Mouse (Mus musculus): ENCODE data around the gene Edaradd. TPM values are rescaled to one million over a fixed set of nuclear protein-coding genes. Genes with fewer than 3 reads are reported as not detected.

Gene Edaradd
- total and polyA plus RNA-seq, 2 experiments from 2014 or later = 1.2 to 1.5 TPM

- 0 out of 2 replicates have a peak, but pooled peaks have one; percentile 53 for ATAC-seq
- Histone ChIP-seq H3K27ac (peak overlapping the region; percentile 12; the same call in 1 of the 2 replicates), H3K9me3 (ENCODE audit: low read length) (no peaks in the 10 kb centered on the region), H3K4me2 (ENCODE audit: low read depth, low read length) (no peak overlapping the region), H3K9ac (replicated peaks; ENCODE audit: low read length) (no peak overlapping the region), H3K27me3 (ENCODE audit: insufficient read depth, low read length) (no peaks in the 10 kb centered on the region), H3K4me1 (ENCODE audit: insufficient read depth, low read length) (0 out of 2 replicates have a peak, but pooled peaks cover 3% of the 10 kb centered on the region), H3K4me3 (ENCODE audit: low read length) (no peak overlapping the region), H3K36me3 (ENCODE audit: insufficient read depth, low read length) (no peaks in the 10 kb centered on the region)
- DNase-seq (ENCODE audit: low spot score) = no peak
- 40% methylated on average over 4 of the region's 4 CpGs for WGBS
- TF ChIP-seq CTCF (IDR thresholded peaks at IDR 0.05; ENCODE audit: low read depth) = no peak
Observed at GRCm38 (mm10) chr13:12502665-12503237, 17.5 kb downstream of the Edaradd start.

GRCm38 (mm10) chr13:12499107-12499506 lies 21.1 kb downstream of the Edaradd start:
- no peaks in the 10 kb centered on the region for H3K27me3 ChIP-seq (ENCODE audit: insufficient read depth, low read length)
- no peak overlapping the region for H3K4me2 ChIP-seq (ENCODE audit: low read depth, low read length)
- WGBS = 85% methylated on average over 7 of the region's 7 CpGs
- no peak for TF ChIP-seq CTCF (IDR thresholded peaks at IDR 0.05; ENCODE audit: low read depth)
- no peak overlapping the region for H3K9ac ChIP-seq (replicated peaks; ENCODE audit: low read length)
- H3K27ac ChIP-seq = no peak overlapping the region
- H3K4me1 ChIP-seq (ENCODE audit: insufficient read depth, low read length) = 0 out of 2 replicates have a peak, but pooled peaks cover 3% of the 10 kb centered on the region
- no peak for ATAC-seq
- H3K36me3 ChIP-seq (ENCODE audit: insufficient read depth, low read length) = no peaks in the 10 kb centered on the region
- no peak overlapping the region for H3K4me3 ChIP-seq (ENCODE audit: low read length)
- DNase-seq (ENCODE audit: low spot score) = no peak
- no peaks in the 10 kb centered on the region for H3K9me3 ChIP-seq (ENCODE audit: low read length)

- H3K9me3 ChIP-seq (ENCODE audit: low read length) = no peaks in the 10 kb centered on the region
- TF ChIP-seq CTCF (IDR thresholded peaks at IDR 0.05; ENCODE audit: low read depth) = no peak
- no peak overlapping the region for H3K9ac ChIP-seq (replicated peaks; ENCODE audit: low read length)
- DNase-seq (ENCODE audit: low spot score) = no peak
- H3K27ac ChIP-seq = no peak overlapping the region
- H3K4me3 ChIP-seq (ENCODE audit: low read length) = no peak overlapping the region
- no peak for ATAC-seq
- 50% methylated on average over 8 of the region's 8 CpGs for WGBS
- no peaks in the 10 kb centered on the region for H3K4me1 ChIP-seq (ENCODE audit: insufficient read depth, low read length)
- H3K36me3 ChIP-seq (ENCODE audit: insufficient read depth, low read length) = no peaks in the 10 kb centered on the region
- no peaks in the 10 kb centered on the region for H3K27me3 ChIP-seq (ENCODE audit: insufficient read depth, low read length)
- no peak overlapping the region for H3K4me2 ChIP-seq (ENCODE audit: low read depth, low read length)
Observed at GRCm38 (mm10) chr13:12497809-12498208, 22.4 kb downstream of the Edaradd start.

- Histone ChIP-seq H3K27me3 (ENCODE audit: insufficient read depth, low read length) (no peaks in the 10 kb centered on the region), H3K36me3 (ENCODE audit: insufficient read depth, low read length) (no peaks in the 10 kb centered on the region), H3K4me1 (ENCODE audit: insufficient read depth, low read length) (no peaks in the 10 kb centered on the region), H3K9me3 (ENCODE audit: low read length) (no peaks in the 10 kb centered on the region), H3K4me2 (ENCODE audit: low read depth, low read length) (no peak overlapping the region), H3K4me3 (ENCODE audit: low read length) (no peak overlapping the region), H3K9ac (replicated peaks; ENCODE audit: low read length) (no peak overlapping the region), H3K27ac (no peak overlapping the region)
- 84% methylated on average over 9 of the region's 9 CpGs for WGBS
- no peak for DNase-seq (ENCODE audit: low spot score)
- no peak for ATAC-seq
- TF ChIP-seq CTCF (IDR thresholded peaks at IDR 0.05; ENCODE audit: low read depth) = no peak
Observed at GRCm38 (mm10) chr13:12494750-12495149, 25.5 kb downstream of the Edaradd start.

GRCm38 (mm10) chr13:12492515-12492914 lies 27.7 kb downstream of the Edaradd start:
- no peak overlapping the region for H3K4me3 ChIP-seq (ENCODE audit: low read length)
- no peaks in the 10 kb centered on the region for H3K36me3 ChIP-seq (ENCODE audit: insufficient read depth, low read length)
- ATAC-seq (no peak), DNase-seq (ENCODE audit: low spot score) (no peak)
- 90% methylated on average over 3 of the region's 3 CpGs for WGBS
- H3K27ac ChIP-seq = no peak overlapping the region
- no peaks in the 10 kb centered on the region for H3K4me1 ChIP-seq (ENCODE audit: insufficient read depth, low read length)
- no peaks in the 10 kb centered on the region for H3K27me3 ChIP-seq (ENCODE audit: insufficient read depth, low read length)
- no peak overlapping the region for H3K9ac ChIP-seq (replicated peaks; ENCODE audit: low read length)
- TF ChIP-seq CTCF (IDR thresholded peaks at IDR 0.05; ENCODE audit: low read depth) = no peak
- no peaks in the 10 kb centered on the region for H3K9me3 ChIP-seq (ENCODE audit: low read length)
- no peak overlapping the region for H3K4me2 ChIP-seq (ENCODE audit: low read depth, low read length)

GRCm38 (mm10) chr13:12485640-12486039 lies 34.6 kb downstream of the Edaradd start:
- no peaks in the 10 kb centered on the region for H3K27me3 ChIP-seq (ENCODE audit: insufficient read depth, low read length)
- 80% methylated on average over 7 of the region's 7 CpGs for WGBS
- H3K9me3 ChIP-seq (ENCODE audit: low read length) = no peaks in the 10 kb centered on the region
- no peaks in the 10 kb centered on the region for H3K36me3 ChIP-seq (ENCODE audit: insufficient read depth, low read length)
- H3K27ac ChIP-seq = no peak overlapping the region
- no peak for ATAC-seq
- no peak overlapping the region for H3K4me2 ChIP-seq (ENCODE audit: low read depth, low read length)
- DNase-seq (ENCODE audit: low spot score) = no peak
- no peak for TF ChIP-seq CTCF (IDR thresholded peaks at IDR 0.05; ENCODE audit: low read depth)
- no peak overlapping the region for H3K9ac ChIP-seq (replicated peaks; ENCODE audit: low read length)
- no peaks in the 10 kb centered on the region for H3K4me1 ChIP-seq (ENCODE audit: insufficient read depth, low read length)
- H3K4me3 ChIP-seq (ENCODE audit: low read length) = no peak overlapping the region

GRCm38 (mm10) chr13:12485197-12485596 lies 35.0 kb downstream of the Edaradd start:
- H3K4me2 ChIP-seq (ENCODE audit: low read depth, low read length) = no peak overlapping the region
- H3K4me3 ChIP-seq (ENCODE audit: low read length) = no peak overlapping the region
- DNase-seq (ENCODE audit: low spot score) = peak; percentile 29
- no peak overlapping the region for H3K9ac ChIP-seq (replicated peaks; ENCODE audit: low read length)
- TF ChIP-seq CTCF (IDR thresholded peaks at IDR 0.05; ENCODE audit: low read depth) = no peak
- no peaks in the 10 kb centered on the region for H3K36me3 ChIP-seq (ENCODE audit: insufficient read depth, low read length)
- WGBS = 65% methylated on average over 2 of the region's 2 CpGs
- no peaks in the 10 kb centered on the region for H3K4me1 ChIP-seq (ENCODE audit: insufficient read depth, low read length)
- no peaks in the 10 kb centered on the region for H3K27me3 ChIP-seq (ENCODE audit: insufficient read depth, low read length)
- no peak overlapping the region for H3K27ac ChIP-seq
- H3K9me3 ChIP-seq (ENCODE audit: low read length) = no peaks in the 10 kb centered on the region
- ATAC-seq = no peak

Measured in hindbrain, postnatal 0 days (tissue).